Comparison of ENCODE assay signal across 9 mouse cellular contexts in the genomic region with DNA sequence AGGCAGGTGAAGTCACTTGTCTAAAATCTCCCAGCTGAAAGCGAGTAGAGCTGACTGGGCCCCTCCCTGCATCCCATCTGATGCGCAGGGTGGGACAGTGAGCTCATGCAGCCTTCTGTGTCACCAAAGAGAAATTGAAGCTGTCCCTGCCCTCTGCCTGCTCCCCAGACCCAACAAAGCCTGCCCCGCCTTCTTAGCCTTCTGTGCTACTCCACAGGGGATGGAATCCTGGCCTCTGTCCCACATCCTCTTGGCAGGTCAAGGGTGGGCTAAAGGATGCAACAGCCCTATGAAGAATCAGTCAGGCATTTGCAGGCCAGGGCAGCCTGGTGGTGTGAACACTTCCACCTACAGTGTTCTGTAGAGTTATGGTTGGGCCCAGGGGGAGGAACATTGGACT. TPM values are rescaled to one million over a fixed set of nuclear protein-coding genes. Genes with fewer than 3 reads are reported as not detected.
DNase-seq lines count a peak whose midpoint lies in the region.
"Had no signal": no experiment of that assay in that cellular context is flagged by ENCODE, and none has a peak within 500 bp of the region (broad histone marks: within the 10 kb centered on the region; RNA-seq: fewer than 3 reads in every experiment).

No protein-coding gene starts in this region.

- intact Hi-C loops in heart, postnatal 36 days (cut with DNase I), result no loop called here

- DNase-seq in heart, adult 11 months, result peak; percentile 95
- DNase-seq in heart, postnatal 36 days, result no peak
- peak; percentile 54 for DNase-seq in kidney, postnatal 14 days
- no peak for DNase-seq in kidney, adult 9 months
- DNase-seq in Muller cell, postnatal 12 days (ENCODE audit: inconsistent ontology term), result peak; percentile 79
- peak; percentile 39 to 52 for DNase-seq in cerebellum, postnatal 36 days
- DNase-seq in right cerebral cortex, postnatal 10 days (ENCODE audit: low spot score in 2 of 2), result no peak
- DNase-seq: layer of hippocampus, postnatal 36 days; right cerebral cortex, postnatal 14 days had no signal

RNA-seq across cellular contexts. Expression of a gene that starts 41.2 kb away (rescaled TPM):
- 10 to 100 TPM; 60.6 to 66.9 TPM for total RNA-seq in heart, postnatal 36 days (2021)

RNA-seq across cellular contexts. Expression of a gene that starts 43.5 kb away (rescaled TPM):
- total RNA-seq in heart, postnatal 36 days (2021), result 10 to 100 TPM in 1 of 2 experiments, 1 to 10 TPM in 1; 9.5 to 11.0 TPM

RNA-seq across cellular contexts. Expression of a gene that starts 44.2 kb away (rescaled TPM):
- over 10,000 TPM; 10,942 to 11,353 TPM for total RNA-seq in heart, postnatal 36 days (2021)
- total RNA-seq: layer of hippocampus, postnatal 36 days had no signal

RNA-seq across cellular contexts. Expression of a gene that starts 49.5 kb away (rescaled TPM):
- 1 to 10 TPM; 6.5 to 6.6 TPM for total RNA-seq in heart, postnatal 36 days (2021)

Comparison
In these comparisons a context has a peak if more than half of its experiments do, and no peak if none do; other contexts are left out.
1. DNase-seq: peak in heart, adult 11 months (single experiment), kidney, postnatal 14 days (single experiment), Muller cell, postnatal 12 days (single experiment) and cerebellum, postnatal 36 days (2 of 2); none in heart, postnatal 36 days (0 of 2), kidney, adult 9 months (single experiment) and right cerebral cortex, postnatal 10 days (0 of 2).